Mouse (Mus musculus) liver, postnatal 0 days (tissue): ENCODE data around the gene Cldn10.

ENCODE experiments used
- CTCF ChIP-seq: sonication (generic); IDR thresholded peaks from 2 replicates; pipeline ENCODE4 v1.5.1; 2016; ENCODE audit warnings: antibody characterized with exemption, low read depth
- EP300 ChIP-seq: IDR thresholded peaks from 2 replicates; pipeline ENCODE4 v1.6.1; 2016; ENCODE audit warnings: antibody characterized with exemption, low read depth, mild to moderate bottlenecking

DNA sequence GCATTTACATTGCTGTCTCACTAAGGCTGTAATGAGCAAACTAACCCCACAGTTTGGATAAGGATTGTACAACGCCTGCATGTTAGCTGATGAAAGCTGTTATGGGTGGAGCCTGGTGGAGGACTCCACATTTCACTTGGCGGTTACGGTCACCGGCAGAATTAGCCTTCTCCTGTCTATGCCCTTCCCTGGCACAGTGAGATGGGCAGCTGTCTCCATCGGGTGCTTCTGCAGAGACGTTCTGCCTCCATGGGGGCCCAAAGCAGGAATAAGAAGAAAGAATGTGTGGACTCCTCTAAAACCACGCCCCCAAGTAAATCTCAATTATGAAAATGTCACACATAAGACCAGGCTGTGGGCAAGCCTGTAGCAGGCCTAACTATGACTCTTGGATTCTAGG, 21.8 kb upstream of the Cldn10 start:
- TF ChIP-seq CTCF (no peak), EP300 (no peak)
